Mouse (Mus musculus): ENCODE measurements around the gene B3galt5. TPM values are rescaled to one million over a fixed set of nuclear protein-coding genes. Genes with fewer than 3 reads are reported as not detected.
A peak's percentile ranks its signal among the peaks of the same experiment; 100 is the strongest.

The B3galt5 gene
- polyA plus RNA-seq, 1 experiment from 2014 or later = 1.4 TPM

DNA sequence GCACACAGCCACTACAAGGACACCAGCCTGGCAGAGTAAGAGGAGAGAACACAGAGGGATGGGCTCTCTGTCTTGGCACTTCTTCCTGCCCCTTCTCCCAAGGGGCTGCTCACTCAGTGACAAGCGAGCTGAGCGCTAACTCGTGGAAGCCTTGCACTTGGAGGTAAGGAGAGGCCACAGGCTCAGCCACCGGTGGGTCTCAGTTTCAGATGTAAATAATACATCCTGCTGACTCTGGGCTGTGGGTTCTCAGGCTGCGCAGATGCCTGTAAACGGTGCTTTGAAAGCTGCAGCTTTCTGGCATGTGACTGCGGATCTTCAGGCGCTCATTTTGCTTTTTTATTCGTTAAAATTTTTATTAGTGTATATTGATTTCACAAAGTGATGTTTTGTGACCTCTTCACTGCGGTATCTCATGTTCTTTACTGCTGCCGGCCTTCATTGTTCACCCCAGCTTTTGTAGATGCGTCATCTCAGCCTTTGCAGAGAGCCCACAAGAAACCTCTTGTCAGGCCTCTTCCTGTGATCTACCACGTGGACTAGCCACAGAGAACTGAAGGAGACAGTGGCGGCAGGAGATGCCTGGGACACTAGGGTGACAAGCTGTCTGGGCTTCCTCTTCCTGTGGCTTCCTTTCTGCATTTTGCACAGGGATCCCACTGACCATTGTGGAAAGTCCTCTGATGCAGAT is 37.5 kb downstream of the B3galt5 start:
- H3K4me1 ChIP-seq = no peaks in the 10 kb centered on the region
- no peak overlapping the region for H3K27ac ChIP-seq (replicated peaks)
- no peak overlapping the region for H3K4me3 ChIP-seq
- no peaks in the 10 kb centered on the region; the same call in 1 of the 2 replicates for H3K27me3 ChIP-seq
- no peak overlapping the region for H3K9ac ChIP-seq (replicated peaks)
- 66% methylated on average over 14 of the region's 14 CpGs for WGBS
- H3K9me3 ChIP-seq = no peaks in the 10 kb centered on the region
- no peak for ATAC-seq (ENCODE audit: low FRiP score, low read depth)
- no peak overlapping the region for H3K4me2 ChIP-seq (replicated peaks)
- H3K36me3 ChIP-seq = no peaks in the 10 kb centered on the region

GRCm38 (mm10) chr16:96276596-96276995 is 41.0 kb downstream of the B3galt5 start:
- Histone ChIP-seq H3K27me3 (peaks cover 33% of the 10 kb centered on the region), H3K4me1 (peaks cover 25% of the 10 kb centered on the region; the same call in 1 of the 2 replicates), H3K4me2 (replicated peaks) (no peak overlapping the region), H3K27ac (replicated peaks) (no peak overlapping the region), H3K36me3 (no peaks in the 10 kb centered on the region), H3K9me3 (no peaks in the 10 kb centered on the region), H3K4me3 (no peak overlapping the region), H3K9ac (replicated peaks) (no peak overlapping the region)
- ATAC-seq (ENCODE audit: low FRiP score, low read depth) = no peak
- 78% methylated on average over 3 of the region's 3 CpGs for WGBS

- H3K4me2 ChIP-seq (replicated peaks) = no peak overlapping the region
- peaks cover 25% of the 10 kb centered on the region; the same call in 1 of the 2 replicates for H3K4me1 ChIP-seq
- H3K36me3 ChIP-seq = no peaks in the 10 kb centered on the region
- H3K27ac ChIP-seq (replicated peaks) = no peak overlapping the region
- no peak overlapping the region for H3K9ac ChIP-seq (replicated peaks)
- no peaks in the 10 kb centered on the region for H3K9me3 ChIP-seq
- no peak overlapping the region for H3K4me3 ChIP-seq
- H3K27me3 ChIP-seq = peaks cover 52% of the 10 kb centered on the region
- ATAC-seq (ENCODE audit: low FRiP score, low read depth) = no peak
- 24% methylated on average over 9 of the region's 9 CpGs for WGBS
These were observed 43.1 kb downstream of the B3galt5 start for GRCm38 (mm10) chr16:96278491-96279224.

DNA sequence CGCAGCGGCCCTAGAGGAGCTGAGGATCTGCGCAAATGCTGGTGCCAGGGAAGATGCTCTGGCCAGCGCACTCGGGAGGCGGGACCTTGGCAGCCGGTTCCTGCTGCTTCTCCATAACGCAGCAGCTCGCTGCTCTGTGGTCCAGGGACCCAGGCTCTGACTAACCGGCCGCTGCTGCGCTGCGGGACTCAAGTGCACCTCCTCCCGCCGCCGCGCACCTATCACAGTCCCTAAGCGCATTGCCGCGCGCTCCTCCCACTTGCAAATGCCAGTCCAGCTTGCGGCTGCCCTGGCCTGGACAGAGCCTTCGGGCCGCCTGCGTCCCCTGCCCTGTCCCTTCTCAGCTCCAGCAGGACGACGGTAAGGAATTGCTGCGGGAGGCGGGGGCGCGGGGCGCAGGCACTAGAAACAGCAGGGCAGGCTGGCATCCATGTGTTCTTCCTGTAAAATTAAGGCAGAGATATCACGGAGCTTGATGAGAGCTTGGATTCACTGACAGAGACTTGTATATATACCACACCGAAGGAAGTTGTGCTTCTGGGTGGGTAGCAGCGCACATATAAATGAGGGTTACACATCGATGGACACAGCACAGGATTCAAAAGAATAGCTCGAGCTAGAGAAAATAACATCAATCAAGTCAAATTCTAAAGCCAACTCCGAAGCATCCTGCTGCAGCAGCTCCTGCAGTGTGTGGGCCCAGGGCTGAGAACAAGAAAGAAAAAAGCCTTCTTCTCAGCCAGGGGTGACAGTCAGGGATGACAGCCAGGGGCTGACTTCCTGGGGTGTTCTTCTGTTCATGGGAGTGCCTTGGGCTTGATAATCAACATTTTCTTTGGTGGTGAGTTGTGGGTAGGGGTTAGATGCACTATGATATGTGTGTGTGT is 45.4 kb downstream of the B3galt5 start:
- H3K36me3 ChIP-seq = no peaks in the 10 kb centered on the region
- WGBS = 1% methylated on average over 38 of the region's 38 CpGs
- ATAC-seq (ENCODE audit: low FRiP score, low read depth) = peak; percentile 80

GRCm38 (mm10) chr16:96282566-96282965 is 47.0 kb downstream of the B3galt5 start:
- Histone ChIP-seq H3K9me3 (no peaks in the 10 kb centered on the region), H3K4me3 (no peak overlapping the region), H3K27ac (replicated peaks) (no peak overlapping the region), H3K4me1 (peaks cover 25% of the 10 kb centered on the region; the same call in 1 of the 2 replicates), H3K9ac (replicated peaks) (no peak overlapping the region), H3K27me3 (peaks cover 52% of the 10 kb centered on the region), H3K4me2 (replicated peaks) (no peak overlapping the region), H3K36me3 (no peaks in the 10 kb centered on the region)
- 94% methylated on average over 9 of the region's 9 CpGs for WGBS
- no peak for ATAC-seq (ENCODE audit: low FRiP score, low read depth)

More for the DNA sequence above, 45.4 kb downstream of the B3galt5 start:
- H3K4me1 ChIP-seq = peaks cover 25% of the 10 kb centered on the region; the same call in 1 of the 2 replicates
- H3K4me2 ChIP-seq (replicated peaks) = peak overlapping the region; percentile 85
- H3K27ac ChIP-seq (replicated peaks) = no peak overlapping the region
- peak overlapping the region; percentile 53; the same call in 1 of the 2 replicates for H3K9ac ChIP-seq (replicated peaks)
- peaks cover 52% of the 10 kb centered on the region for H3K27me3 ChIP-seq
- peak overlapping the region; percentile 48 for H3K4me3 ChIP-seq
- H3K9me3 ChIP-seq = no peaks in the 10 kb centered on the region

GRCm38 (mm10) chr16:96291885-96292284 is 56.3 kb downstream of the B3galt5 start:
- ATAC-seq (ENCODE audit: low FRiP score, low read depth) = no peak
- H3K4me2 ChIP-seq (replicated peaks) = no peak overlapping the region
- no peak overlapping the region for H3K9ac ChIP-seq (replicated peaks)
- H3K4me1 ChIP-seq = no peaks in the 10 kb centered on the region
- 77% methylated on average over 9 of the region's 9 CpGs for WGBS
- no peaks in the 10 kb centered on the region for H3K36me3 ChIP-seq
- H3K4me3 ChIP-seq = no peak overlapping the region
- H3K27me3 ChIP-seq = no peaks in the 10 kb centered on the region
- H3K27ac ChIP-seq (replicated peaks) = no peak overlapping the region
- H3K9me3 ChIP-seq = no peaks in the 10 kb centered on the region

DNA sequence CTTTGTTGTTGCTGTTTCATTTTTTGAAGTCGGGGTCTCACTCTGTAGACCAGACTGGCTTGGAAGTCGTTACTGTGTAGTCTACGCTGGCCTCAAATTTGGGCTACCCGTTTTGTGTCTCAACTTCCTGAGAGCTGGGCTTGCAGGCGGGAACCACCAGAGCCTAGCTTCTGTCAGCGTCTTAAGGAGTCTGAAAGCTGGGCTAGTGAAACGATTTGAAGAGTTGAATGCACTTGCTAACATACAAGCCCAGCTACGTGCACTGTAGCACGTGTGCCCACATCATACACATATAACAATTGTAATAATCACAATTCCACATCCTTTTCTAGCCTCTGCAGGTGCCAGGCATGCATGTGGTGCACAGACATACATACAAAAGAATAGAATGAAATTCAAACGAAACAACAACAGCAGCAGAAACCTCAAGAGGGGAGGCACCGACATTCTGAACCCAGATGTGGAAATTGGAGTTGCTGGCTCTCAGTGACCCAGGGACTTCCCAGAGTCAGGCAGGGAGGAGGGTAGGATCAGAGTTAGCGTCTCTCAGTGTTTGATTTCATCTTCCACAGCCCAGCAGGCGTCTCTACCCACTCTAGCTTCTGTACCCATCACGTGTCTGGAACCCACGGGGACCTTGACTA is 57.1 kb downstream of the B3galt5 start:
- H3K9ac ChIP-seq (replicated peaks) = no peak overlapping the region
- H3K36me3 ChIP-seq = no peaks in the 10 kb centered on the region
- H3K4me3 ChIP-seq = no peak overlapping the region
- no peaks in the 10 kb centered on the region for H3K9me3 ChIP-seq
- H3K27ac ChIP-seq (replicated peaks) = no peak overlapping the region
- no peak overlapping the region for H3K4me2 ChIP-seq (replicated peaks)
- no peaks in the 10 kb centered on the region for H3K27me3 ChIP-seq
- no peaks in the 10 kb centered on the region for H3K4me1 ChIP-seq
- 78% methylated on average over 15 of the region's 15 CpGs for WGBS
- no peak for ATAC-seq (ENCODE audit: low FRiP score, low read depth)

GRCm38 (mm10) chr16:96298075-96298474 is 62.5 kb downstream of the B3galt5 start:
- no peak overlapping the region for H3K4me3 ChIP-seq
- ATAC-seq (ENCODE audit: low FRiP score, low read depth) = no peak
- H3K27me3 ChIP-seq = no peaks in the 10 kb centered on the region
- no peak overlapping the region for H3K9ac ChIP-seq (replicated peaks)
- H3K36me3 ChIP-seq = no peaks in the 10 kb centered on the region
- no peaks in the 10 kb centered on the region for H3K9me3 ChIP-seq
- no peak overlapping the region for H3K27ac ChIP-seq (replicated peaks)
- H3K4me1 ChIP-seq = no peaks in the 10 kb centered on the region
- no peak overlapping the region for H3K4me2 ChIP-seq (replicated peaks)

GRCm38 (mm10) chr16:96298574-96298973 is 63.0 kb downstream of the B3galt5 start:
- Histone ChIP-seq H3K9ac (replicated peaks) (no peak overlapping the region), H3K4me3 (no peak overlapping the region), H3K9me3 (no peaks in the 10 kb centered on the region), H3K27ac (replicated peaks) (no peak overlapping the region), H3K4me2 (replicated peaks) (no peak overlapping the region), H3K27me3 (no peaks in the 10 kb centered on the region), H3K4me1 (no peaks in the 10 kb centered on the region), H3K36me3 (no peaks in the 10 kb centered on the region)
- ATAC-seq (ENCODE audit: low FRiP score, low read depth) = no peak
- 66% methylated on average over 3 of the region's 3 CpGs for WGBS

- Histone ChIP-seq H3K9me3 (no peaks in the 10 kb centered on the region), H3K4me3 (no peak overlapping the region), H3K27ac (replicated peaks) (no peak overlapping the region), H3K27me3 (no peaks in the 10 kb centered on the region), H3K4me2 (replicated peaks) (no peak overlapping the region), H3K9ac (replicated peaks) (no peak overlapping the region), H3K4me1 (no peaks in the 10 kb centered on the region), H3K36me3 (no peaks in the 10 kb centered on the region)
- no peak for ATAC-seq (ENCODE audit: low FRiP score, low read depth)
- 80% methylated on average over 4 of the region's 4 CpGs for WGBS
These were observed 67.8 kb downstream of the B3galt5 start for GRCm38 (mm10) chr16:96303356-96303755.

- ATAC-seq (ENCODE audit: low FRiP score, low read depth) = no peak
- Histone ChIP-seq H3K27me3 (no peaks in the 10 kb centered on the region), H3K4me3 (no peak overlapping the region), H3K27ac (replicated peaks) (no peak overlapping the region), H3K9ac (replicated peaks) (no peak overlapping the region), H3K36me3 (no peaks in the 10 kb centered on the region), H3K4me2 (replicated peaks) (no peak overlapping the region), H3K9me3 (no peaks in the 10 kb centered on the region), H3K4me1 (no peaks in the 10 kb centered on the region)
These were observed 68.8 kb downstream of the B3galt5 start for GRCm38 (mm10) chr16:96304438-96304837.

All from midbrain, embryonic 12.5 days (tissue).